Mouse (Mus musculus): Measurements from ENCODE around the gene Scrn2.

DNA sequence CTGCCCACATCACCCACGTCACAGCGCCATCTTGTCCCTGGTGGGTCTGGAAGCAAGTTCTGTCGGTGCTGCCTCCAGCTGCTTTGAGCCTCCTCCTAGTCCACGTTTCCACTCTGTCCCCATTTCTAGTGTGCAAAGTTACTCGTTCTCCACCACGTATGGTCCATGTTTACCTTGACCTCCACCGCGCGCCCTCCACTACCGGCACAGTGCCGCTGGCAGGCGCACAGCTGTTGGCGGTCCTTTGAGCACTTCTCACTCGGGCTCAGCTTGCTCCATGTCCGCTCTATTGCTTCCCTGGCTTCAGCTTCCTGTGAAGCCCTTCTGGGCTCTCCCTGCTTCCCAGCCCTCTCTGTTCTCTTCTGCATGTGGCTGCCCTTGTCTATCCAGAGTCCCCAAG, 48.3 kb upstream of the Scrn2 start:
- no peak for TF ChIP-seq CTCF (IDR thresholded peaks at IDR 0.05; ENCODE audit: insufficient read depth, low read depth, low read length)
- TF ChIP-seq POLR2A (IDR thresholded peaks at IDR 0.05; ENCODE audit: insufficient read depth, low read depth, low read length), result no peak

Data from olfactory bulb, adult 2 months (tissue).